Mouse (Mus musculus) CH12.LX (cell line): ENCODE measurements at regions not wholly inside any gene's neighbourhood (a gene's known extent, or its start where the extent isn't known, plus 50 kb on each side); places are given as distances from the start of the nearest gene placed in this dataset.

ENCODE experiments used
- CHD2 ChIP-seq: IDR thresholded peaks from 2 replicates; pipeline ENCODE4 v1.6.1; 2011; ENCODE audit warnings: low read length, improper control_type of control experiment
- CTCF ChIP-seq, 2 experiments: IDR thresholded peaks in 1 of 2; conservative IDR thresholded peaks in 1 of 2; 2 replicates each; pipeline ENCODE4 v1.5.1; 2011 to 2012; ENCODE audit warnings: low read depth in 2 of 2, low read length in 2 of 2, improper control_type of control experiment in 1 of 2, inconsistent platforms in 1 of 2, mild to moderate bottlenecking in 1 of 2, moderate library complexity in 1 of 2
- ELF1 ChIP-seq: IDR thresholded peaks from 2 replicates; pipeline ENCODE4 v1.6.1; 2014; ENCODE audit warnings: low read depth, mild to moderate bottlenecking, inconsistent platforms, low read length, improper control_type of control experiment
- EP300 ChIP-seq: IDR thresholded peaks from 2 replicates; pipeline ENCODE4 v1.6.1; 2011; ENCODE audit warnings: low read length, improper control_type of control experiment
- ETS1 ChIP-seq: conservative IDR thresholded peaks from 2 replicates; pipeline ENCODE4 v1.6.1; 2012; ENCODE audit warnings: low read depth, mild to moderate bottlenecking, inconsistent platforms, low read length, improper control_type of control experiment, moderate library complexity
- KAT2A ChIP-seq: IDR thresholded peaks from 2 replicates; pipeline ENCODE4 v1.6.1; 2012; ENCODE audit warnings: low read length, improper control_type of control experiment, inconsistent platforms; ENCODE audit not compliant: insufficient replicate concordance
- MEF2A ChIP-seq: IDR thresholded peaks from 2 replicates; pipeline ENCODE4 v1.6.1; 2014; ENCODE audit warnings: low read depth, mild to moderate bottlenecking, inconsistent platforms, low read length, improper control_type of control experiment, borderline replicate concordance
- NELFE ChIP-seq: IDR thresholded peaks from 2 replicates; pipeline ENCODE4 v1.6.1; 2011; ENCODE audit warnings: low read depth, low read length, improper control_type of control experiment
- NRF1 ChIP-seq: IDR thresholded peaks from 2 replicates; pipeline ENCODE4 v1.6.1; 2014; ENCODE audit warnings: low read depth, mild to moderate bottlenecking, inconsistent platforms, low read length, improper control_type of control experiment, moderate library complexity
- POLR2AphosphoS2 ChIP-seq: IDR thresholded peaks from 2 replicates; pipeline ENCODE4 v1.6.1; 2011; ENCODE audit warnings: low read depth, low read length, improper control_type of control experiment
- TCF12 ChIP-seq: IDR thresholded peaks from 2 replicates; pipeline ENCODE4 v1.6.1; 2014; ENCODE audit warnings: low read depth, mild to moderate bottlenecking, inconsistent platforms, low read length, improper control_type of control experiment

- TF ChIP-seq CHD2 (no peak), CTCF (conservative IDR thresholded peaks at IDR 0.05 in 1 of 2, IDR thresholded peaks at IDR 0.05 in 1 of 2; ENCODE audit: low read depth in 2 of 2, low read length in 2 of 2) (no peak), KAT2A (no peak), ETS1 (no peak), ELF1 (no peak), MEF2A (no peak), NRF1 (no peak), EP300 (no peak), POLR2AphosphoS2 (no peak), TCF12 (no peak), NELFE (no peak)
These were observed 117.7 kb upstream of the Xylt1 start for GRCm38 (mm10) chr7:117263126-117263525.
